Mouse (Mus musculus) NIH3T3 (cell line): ENCODE data around the gene Gm5294.

Source experiments
- DNase-seq: peaks from one replicate; pipeline ENCODE4 v3.0.0-alpha.2; 2012; ENCODE audit warnings: low read depth

Gene Gm5294

GRCm38 (mm10) chr5:138849682-138850461 lies 30.0 kb downstream of the Gm5294 start:
- DNase-seq = no peak

DNA sequence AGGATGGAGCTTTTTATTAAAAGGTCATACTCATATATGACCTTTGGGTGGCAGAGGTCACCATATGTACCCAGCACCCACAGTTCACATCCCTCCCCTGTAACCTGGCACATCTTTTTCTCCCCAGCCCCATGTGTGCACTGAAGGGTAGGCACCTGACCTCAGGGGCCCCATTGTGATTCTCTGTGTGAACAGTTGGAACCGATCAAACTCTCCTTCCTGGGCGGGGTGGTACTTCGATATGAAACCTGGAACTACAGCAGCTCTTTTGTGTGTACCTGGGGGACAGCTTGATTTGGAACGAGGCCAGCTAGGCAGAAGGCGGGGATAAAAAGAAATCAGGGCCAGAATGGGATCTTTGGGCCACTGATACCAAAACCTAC lies 30.6 kb downstream of the Gm5294 start:
- DNase-seq = no peak

GRCm38 (mm10) chr5:138851296-138851780 lies 31.5 kb downstream of the Gm5294 start:
- DNase-seq = no peak

DNA sequence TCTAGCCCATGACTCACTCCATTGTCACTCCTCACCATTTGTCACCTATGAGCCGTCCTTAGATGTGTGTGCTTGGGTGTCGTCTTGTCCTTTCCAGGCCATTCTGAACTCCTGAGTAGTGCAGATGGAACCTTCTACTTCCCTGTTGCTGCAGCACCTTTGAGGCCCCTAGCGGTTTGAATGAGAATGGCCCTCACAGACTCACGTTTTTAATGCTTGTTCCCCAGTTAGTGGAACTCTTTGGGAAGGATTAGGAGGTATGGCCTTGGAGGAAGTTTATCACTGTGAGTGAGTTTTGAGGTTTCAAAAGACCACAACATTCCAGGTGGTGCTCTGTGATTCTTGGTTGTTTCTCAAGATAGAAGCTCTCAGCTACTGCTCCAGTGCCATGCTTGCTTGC lies 32.3 kb downstream of the Gm5294 start:
- no peak for DNase-seq

GRCm38 (mm10) chr5:138853349-138853748 lies 33.5 kb downstream of the Gm5294 start:
- no peak for DNase-seq

DNA sequence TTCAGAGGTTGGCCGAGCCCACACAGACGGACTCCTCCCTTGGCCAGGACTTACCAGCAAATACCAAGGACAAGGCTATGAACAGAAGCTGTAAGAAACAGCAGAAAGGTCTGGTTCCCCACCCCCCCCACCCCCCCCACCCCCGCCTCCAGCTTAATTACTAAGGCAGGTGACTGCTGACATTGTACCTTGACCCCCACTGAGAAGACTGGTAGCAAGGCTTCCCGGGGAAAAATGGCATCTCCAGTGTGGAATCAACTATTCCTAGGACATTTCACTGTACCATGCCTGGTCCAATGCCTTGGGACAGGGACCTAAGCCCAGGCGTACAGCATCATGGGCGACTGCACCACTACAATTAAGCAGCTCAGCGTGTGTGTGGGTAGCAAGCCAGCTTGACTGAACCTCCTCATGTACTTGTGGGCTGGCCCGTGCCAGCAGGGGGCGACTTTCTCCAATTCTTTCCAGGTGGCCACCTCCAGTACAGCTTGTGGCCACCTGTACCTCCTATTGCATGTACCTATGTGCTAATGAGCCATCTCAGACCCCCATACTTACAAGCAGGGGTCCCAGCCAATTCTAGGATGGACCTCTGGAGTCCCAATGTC lies 37.2 kb downstream of the Gm5294 start:
- DNase-seq = peak; percentile 82

DNA sequence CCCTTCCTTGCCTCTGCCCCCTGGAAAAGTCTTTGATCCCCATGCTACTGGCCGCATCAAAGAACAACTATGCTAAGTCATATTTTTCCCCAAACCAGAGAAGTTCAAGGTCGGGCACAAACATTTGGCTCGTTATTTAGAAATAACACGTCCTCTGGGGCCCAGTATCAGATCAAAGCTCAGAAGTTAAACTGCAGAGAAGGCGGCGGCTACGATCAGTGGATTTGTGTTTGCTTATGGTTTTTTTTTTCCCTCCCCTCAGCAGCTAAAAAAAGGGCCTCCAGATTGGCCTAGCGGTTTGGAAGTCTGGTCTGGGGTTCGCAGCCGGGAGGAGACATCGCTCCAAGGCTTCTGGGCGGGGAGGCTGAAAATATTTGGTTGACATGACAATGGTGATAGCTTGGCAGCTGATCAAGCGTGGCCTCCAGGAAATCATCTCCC lies 38.0 kb downstream of the Gm5294 start:
- no peak for DNase-seq

GRCm38 (mm10) chr5:138863681-138864146 lies 43.8 kb downstream of the Gm5294 start:
- DNase-seq = no peak

GRCm38 (mm10) chr5:138864166-138864565 lies 44.3 kb downstream of the Gm5294 start:
- DNase-seq = no peak

DNA sequence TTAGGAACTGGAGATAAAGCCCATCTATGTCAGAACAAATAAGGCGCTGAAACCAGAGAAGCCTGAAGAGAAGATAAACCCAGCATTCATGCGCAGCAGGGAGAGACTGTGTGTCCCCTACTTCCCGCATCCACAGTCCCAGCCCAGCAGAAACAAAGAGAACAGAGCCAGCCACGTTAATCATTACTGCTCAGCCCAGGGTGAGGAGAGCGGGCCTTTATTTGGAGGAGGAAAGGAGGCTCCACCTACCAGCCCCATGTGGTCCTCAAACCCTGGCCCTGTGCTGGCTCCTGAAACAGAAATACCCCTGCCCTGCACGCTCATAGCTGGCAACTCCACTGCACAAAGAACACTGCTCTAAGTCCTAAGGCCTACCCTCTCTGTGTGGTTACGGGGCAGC lies 45.0 kb downstream of the Gm5294 start:
- no peak for DNase-seq

- DNase-seq = no peak
Observed at GRCm38 (mm10) chr5:138865637-138866036, 45.8 kb downstream of the Gm5294 start.
